Mouse (Mus musculus) right cerebral cortex, postnatal 25 days (tissue): ENCODE data around the gene Plagl1.
A peak's percentile ranks its signal among the peaks of the same experiment; 100 is the strongest.
"Not testable (repeated sequence)": the region's sequence is repeated elsewhere in the genome, so short reads cannot be mapped to it uniquely, and the experiment has no call there.

Experiments used
- DNase-seq: peaks from one replicate; pipeline ENCODE4 v3.0.0; 2022

The Plagl1 gene

DNA sequence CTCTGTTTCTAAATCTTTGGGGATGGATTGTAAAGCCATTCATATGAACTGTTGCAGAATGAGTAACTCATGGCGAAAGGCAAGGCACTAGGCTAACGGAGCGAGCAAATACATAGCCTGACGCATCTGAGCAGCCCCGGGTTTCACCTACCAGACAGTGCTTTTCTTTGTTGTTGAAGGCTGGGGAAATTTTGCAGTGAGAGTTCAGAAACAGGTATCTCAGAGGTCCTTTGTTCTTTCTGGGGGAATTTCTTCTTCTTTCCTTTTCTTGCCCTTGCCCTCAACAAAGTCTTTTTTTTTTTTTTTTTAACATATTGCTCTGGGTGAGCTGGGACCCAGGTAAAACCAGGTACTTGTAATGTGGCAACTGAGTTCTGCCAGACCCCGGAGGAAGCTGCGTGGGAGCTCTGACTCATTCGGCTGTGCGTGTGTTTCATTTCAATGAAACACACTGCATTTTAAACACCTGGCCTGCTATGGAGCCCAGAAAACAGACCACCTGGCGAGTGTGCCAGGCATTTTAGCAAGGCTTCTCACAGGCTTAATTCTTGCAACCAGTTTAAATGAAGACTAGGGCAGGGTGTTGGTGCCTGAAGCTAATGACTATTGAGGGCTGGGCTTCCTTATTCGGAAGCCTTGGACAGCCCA, at the start of gene Plagl1:
Plagl1 (plus strand) TSS at position 484 of the 648 bp plus-strand sequence.
- peak; percentile 17 for DNase-seq

DNA sequence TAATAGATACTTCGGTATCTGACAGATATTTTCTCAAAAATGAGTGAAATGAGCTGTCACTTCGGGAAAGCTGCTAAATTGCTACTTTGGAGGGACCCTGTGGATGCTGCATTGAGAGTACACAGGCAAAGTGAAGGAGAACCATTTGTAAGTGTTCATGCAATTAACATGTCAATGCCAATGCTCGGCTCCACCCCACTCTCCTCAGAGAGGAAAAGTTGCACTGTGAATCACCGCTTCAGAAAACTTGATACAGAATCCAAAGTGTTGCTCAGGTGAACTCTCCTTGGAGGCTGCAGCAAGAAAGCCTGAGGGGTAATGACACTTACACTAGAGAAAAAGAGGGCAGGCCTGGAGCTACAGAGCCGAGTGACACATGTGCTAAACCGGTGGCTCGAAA, 46.3 kb upstream of the Plagl1 start:
- DNase-seq: no peak

DNA sequence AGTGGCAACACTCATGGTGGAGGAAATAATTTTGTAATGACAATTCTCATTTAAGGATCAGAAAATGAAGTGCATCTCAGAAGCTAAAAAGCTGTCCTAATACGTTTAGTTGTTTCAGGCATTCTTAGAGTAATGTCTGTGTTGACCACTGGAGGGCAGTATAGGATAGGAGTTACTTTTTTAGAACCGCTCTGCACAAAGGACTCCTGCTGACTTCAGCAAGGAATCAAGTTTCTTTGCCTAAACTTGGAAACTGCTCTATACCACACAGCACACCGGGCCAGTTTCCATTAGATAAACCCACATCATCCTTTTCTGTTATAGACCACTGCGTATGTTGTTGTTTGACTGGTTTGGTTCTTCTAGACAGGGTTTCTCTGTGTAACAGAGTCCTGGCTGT, 43.7 kb upstream of the Plagl1 start:
- no peak for DNase-seq

DNA sequence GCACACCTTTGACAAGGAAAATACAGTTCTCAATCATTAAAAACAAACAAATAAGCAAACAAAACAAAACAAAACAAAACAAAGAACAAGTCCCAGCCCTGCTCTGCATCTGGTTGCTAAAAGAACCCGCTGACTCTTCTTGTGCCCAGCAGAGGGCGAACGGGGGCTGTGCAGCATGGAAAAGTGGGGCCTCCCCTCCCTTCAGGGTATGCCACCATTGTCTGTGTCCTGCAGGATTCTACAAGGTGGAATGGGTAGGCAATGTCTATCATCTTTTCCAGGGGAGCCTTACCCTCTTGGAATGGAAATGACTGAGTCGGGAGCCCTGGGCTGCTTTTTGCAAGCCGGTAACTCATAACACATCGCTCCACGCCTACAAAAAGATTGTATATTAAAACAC, 41.8 kb upstream of the Plagl1 start:
- peak; percentile 31 for DNase-seq

DNA sequence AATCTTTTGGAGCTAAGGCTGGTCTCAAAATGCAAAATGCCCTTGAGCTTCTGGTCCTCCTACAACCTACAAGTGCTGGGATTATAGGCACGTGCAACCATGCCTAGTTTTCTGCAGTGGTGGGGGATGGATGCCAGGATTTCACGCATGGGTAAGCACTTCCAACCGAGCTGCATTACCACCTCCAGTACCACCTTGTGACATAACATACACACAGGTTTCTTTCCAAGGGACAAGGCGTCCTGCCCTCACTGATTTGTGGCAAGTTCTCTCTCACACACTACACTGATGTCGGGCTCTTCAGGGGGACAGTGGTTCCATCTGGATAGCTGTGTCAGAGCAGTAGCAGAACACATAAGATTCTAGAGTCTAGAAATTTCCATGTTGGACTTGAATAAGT, 41.3 kb upstream of the Plagl1 start:
- no peak for DNase-seq

DNA sequence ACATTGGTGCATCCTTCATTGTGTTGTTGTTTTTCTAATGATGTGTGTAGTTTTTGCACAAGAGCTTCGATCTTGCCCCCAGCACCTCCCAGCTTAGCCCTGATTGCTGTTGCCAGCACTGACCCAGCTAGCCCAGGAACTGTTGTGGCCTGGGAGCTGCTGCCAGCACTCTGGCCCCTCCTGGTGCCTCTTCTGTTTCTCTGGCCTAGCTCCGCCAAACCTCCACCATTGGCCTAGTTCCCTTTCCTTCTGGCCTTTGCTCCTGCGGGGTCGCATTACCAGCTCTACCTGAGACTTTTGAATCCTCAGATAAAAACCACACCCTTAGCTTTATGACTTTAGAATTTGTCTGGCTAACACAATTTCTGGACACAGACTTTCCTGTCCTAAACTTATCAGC, 38.2 kb upstream of the Plagl1 start:
- no peak for DNase-seq

DNA sequence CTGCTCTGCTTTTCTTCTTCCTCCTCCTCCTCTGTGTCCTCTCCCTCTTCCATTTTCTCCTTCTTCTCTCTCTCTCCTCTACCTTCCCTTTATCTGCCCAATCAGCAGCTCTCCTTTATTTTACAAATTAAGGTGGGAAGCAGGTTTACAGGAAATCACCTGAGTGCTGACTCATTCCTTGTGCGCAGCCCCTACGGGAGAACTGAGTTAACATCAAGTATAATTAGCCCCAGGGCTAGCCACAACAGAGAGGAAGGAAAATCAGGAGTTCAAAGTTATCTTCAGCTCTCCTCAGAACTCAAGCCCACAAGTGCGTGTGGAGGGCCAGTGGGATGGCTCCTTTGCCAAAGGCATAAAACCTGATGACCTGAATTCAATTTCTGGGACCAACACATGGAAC, 36.3 kb upstream of the Plagl1 start:
- not testable (repeated sequence) for DNase-seq

DNA sequence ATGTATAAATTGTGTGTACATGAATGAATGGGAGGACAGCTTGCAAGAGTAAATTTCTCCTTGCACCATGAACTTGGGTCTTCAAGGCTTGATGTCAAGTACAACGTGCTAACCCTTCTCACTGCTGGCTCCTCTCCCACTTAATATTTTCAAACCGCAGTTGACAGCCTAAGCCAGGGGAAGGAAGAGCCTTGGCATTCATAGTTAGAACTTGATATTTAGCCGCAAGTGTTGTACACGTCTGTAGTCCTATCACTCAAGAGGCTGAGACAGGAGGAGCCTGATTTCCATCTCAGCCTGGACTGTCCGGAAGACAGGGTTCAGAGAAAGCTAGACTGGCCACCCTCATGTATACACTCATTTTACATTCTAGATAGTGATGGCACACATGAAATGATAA, 32.6 kb upstream of the Plagl1 start:
- no peak for DNase-seq

DNA sequence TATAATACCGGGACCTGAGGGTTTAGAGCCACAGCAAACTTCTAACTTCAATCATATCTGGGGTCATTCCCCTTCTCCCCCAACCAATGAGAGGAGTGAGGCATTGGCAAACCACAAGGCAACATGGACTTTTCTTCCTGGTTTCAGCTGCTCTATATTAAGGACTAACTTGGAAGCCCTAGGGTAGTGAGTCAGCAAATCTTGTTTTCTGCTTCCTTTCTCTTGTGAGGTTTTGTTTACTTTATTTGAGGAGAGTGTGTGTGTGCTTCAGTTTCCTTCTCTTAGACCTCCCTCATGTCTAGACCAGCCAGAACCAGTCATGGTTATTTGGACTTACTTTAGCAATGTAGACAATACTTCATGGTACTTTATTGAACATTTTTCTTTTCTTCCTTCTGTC, 32.1 kb upstream of the Plagl1 start:
- no peak for DNase-seq

DNA sequence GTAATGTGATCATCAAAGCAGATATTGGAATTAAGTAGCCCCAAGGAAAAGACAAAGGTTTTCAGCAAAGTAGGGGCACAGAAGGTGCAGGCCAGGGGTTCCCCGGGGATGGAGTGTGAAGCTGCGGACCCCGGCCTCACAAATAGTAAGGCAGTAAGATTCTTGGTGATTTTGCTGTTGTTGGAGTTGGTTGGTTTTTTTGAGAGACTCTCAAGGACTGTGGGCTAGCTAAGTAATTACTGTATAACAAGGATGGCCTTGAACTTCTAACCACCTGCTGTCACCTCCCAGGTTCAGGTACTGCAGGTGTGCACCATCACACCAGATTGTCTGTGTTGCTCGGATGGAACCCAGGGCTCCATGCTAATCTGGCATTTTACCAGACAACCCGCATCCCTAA, 30.9 kb upstream of the Plagl1 start:
- no peak for DNase-seq

DNA sequence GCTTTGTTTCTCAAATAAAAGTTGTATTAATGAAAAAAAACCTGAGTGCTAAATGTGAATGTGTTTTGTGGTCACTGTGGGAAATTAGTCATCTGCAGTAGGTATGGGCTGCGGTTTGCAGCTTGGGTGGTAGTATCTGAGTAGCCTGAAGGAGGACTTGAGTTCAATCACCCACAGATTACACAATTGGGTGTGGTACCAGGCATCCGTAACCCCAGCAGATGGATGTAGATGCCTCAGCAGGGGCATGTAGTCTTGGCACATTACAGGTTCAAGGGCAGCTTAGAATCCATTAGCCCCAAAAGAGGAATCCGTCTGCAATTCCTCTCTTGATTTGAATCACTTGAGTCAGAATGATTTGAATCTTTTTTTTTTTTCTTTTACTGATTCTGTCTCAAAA, 25.0 kb upstream of the Plagl1 start:
- no peak for DNase-seq

DNA sequence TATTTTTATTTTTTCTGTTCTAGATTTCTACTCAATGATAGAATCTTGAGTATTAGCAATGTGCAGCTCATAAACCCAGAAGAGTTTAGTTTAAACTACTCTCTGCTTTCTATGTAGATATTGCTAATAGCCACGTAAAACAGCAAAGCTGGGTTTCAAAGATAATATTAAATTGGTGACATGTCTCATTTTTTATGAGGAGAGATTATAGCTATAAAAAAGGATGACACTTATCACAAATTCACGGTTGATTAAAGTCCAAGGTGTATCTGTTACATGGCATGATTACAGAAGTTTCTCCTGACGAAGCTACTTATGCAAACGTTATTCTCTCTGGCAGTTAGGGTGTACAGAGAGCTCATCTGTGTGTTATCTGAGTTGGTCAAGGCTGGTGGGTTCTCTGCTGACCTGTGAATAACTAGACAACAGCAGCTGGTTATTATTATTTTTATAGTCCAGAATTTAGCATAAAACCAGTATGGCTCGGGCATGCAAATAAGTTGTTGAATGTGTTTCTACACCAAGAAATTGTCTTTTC, 20.6 kb upstream of the Plagl1 start:
- DNase-seq: no peak

DNA sequence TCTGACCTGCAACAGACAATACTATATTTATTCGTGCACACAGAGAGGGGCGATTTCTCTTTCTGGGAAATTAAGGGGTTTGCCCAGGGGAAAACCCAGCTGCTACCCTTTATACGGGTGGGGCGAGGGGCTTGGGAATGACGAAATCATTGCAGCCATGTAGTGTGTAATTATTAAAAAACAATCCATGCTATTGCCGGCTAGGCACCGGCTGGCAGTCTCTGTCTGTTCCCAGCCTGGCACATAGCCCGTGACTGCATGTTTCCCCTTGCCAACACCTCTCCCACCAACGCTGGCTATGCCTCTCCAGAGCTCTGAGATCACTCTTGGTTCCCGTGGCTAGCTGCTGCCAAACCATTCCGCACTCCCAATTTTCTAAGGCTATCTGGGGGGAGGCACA, 15.6 kb upstream of the Plagl1 start:
- DNase-seq: peak; percentile 11

DNA sequence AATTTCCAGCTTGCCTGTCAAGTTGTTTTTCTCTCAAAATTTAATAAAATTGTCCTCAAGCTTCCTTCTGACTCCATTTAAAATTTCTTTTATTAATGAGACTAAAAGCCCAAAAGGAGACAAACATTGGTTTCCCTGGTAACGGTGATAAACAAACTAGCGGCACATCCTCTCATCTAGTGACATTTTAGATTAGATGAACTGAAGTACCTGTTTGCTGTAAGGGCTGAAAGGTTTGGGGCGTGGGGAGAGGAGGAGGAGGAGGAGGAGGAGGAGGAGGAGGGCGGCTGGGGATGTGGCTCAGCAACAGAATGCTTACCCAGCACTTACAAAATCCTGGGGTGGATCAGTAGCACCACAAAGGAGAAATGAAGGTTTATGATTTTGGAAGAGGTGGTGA, 12.5 kb upstream of the Plagl1 start:
- no peak for DNase-seq

DNA sequence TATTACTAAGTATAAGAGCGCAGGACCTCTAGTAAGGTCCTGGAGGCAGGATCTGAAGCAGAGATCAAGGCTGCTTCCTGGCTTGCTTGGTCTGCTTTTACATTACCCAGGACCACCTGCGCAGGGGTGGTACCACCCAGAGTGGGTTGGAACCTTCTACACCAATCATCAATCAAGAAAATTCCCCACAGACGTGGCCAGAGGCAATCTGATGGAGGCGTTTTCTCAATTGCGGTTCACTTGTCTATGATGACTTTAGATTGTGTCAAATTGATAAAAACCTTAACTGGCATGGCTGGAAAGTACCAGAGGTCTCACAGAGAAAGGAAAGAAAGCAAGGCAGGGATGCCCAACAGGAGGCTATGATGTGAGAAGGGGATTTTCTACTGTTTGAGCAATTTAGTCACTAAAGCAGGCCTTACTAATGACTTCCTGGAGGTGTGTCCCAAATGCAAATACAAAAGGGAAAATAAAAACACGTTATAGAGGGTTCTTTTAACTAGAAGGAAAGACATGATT, 3.4 kb upstream of the Plagl1 start:
- DNase-seq: no peak

DNA sequence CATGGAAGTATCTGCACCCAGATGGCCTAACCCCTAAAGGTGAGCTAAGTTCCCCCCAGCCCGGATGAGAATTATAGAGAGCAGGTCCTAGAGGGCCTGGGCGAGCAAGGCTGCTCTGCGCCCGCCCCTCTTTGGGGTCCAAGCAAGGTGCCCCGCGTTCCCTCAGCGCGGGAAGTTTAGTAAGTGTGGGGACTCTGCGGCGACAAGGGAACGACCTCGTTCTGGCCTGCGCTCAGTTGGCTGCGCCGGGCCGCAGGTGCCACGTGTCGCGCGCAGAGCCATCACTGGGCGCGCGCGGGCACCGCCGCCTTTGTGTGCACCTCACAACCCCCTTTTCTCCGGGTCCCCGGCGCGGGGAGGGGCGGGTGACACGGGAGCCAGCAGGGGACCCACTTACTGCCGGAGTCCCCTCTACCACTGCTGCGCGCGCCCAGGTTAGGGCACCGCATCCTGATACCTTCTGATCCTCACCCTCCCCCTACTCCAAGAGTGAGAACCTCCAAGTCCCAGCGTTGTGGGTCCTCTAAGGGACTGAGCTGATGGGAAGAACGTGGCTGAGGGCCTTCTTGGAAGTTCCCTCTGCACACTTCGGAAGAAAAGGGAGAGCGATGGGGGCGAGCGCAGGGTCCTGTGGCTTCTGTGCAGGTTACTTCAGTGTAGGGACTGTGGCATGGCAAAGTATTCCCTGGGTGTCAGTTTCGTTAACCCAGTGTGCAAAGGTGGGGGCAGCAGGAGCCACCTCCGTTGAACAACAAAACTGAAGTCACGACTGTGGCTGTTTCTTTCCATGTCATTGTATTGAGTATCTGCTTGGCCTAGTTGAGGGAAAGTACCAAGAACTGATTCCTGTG, 742 bp downstream of the Plagl1 start:
- no peak for DNase-seq

DNA sequence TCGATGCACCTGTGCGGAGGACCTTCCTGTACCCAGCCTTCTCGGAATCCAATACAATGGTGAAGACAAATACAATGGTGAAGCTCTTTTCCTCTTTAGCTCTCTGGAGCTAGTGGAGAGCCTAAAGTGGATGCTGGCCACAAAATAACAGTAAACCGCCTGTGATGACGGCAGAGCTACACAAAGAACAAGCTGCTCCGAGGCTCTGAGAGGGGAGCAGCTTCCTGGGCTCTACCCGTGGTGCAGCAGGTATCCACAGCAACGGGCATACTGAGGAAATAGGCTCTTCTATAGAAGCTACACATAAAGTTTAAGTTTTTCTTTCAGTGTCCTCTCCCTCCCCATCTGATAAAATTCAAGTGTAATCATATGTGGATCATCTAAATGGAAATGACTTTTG, 2.1 kb downstream of the Plagl1 start:
- no peak for DNase-seq

DNA sequence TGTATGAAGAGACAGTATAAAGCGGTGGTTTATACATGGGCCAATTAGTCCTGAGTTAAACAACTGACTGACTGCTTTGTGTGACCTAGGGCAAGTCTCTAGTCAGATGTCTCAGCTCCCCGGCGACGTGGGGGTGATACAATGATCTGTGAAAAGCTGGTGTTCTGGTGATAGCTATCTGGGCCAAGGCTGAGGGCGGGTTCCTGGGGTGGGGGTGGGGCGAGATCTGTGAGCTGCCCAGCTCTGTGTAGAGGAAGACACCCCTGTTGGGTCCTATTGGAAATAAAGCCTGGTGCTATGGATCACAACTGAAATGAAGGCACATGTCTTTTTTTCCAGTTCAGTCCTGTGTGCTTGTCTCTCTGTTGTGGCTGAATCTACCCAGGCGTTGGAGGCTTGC, 3.2 kb downstream of the Plagl1 start:
- no peak for DNase-seq

DNA sequence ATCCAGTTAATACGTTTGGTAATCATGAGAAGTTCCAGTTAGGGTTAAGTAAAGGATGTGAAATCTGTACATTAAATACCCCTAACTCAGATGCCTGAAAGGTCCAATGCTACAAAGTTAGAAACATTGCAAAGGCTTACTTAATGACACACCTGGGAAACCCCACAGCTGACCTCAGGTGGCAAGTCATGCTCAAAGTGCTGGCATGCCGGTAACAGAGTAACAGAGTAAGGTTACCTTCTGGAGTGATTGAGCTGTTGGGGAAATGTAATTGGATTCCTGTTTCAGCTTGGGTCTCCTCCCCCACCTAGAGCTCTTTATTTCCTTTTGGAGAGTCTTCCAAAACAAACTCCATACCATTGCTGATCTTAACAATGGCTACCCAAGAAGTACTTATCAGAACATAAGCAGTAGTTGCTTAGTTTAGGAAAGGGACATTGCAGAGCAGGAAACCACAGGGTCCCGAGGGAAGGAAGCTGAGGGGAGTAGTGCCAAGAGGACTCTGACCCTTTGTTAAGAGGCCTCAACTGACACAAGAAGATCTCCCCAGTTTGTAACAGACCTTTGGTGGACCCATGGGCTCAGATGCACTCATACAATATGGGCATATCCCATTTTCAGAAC, 4.9 kb downstream of the Plagl1 start:
- DNase-seq: no peak

DNA sequence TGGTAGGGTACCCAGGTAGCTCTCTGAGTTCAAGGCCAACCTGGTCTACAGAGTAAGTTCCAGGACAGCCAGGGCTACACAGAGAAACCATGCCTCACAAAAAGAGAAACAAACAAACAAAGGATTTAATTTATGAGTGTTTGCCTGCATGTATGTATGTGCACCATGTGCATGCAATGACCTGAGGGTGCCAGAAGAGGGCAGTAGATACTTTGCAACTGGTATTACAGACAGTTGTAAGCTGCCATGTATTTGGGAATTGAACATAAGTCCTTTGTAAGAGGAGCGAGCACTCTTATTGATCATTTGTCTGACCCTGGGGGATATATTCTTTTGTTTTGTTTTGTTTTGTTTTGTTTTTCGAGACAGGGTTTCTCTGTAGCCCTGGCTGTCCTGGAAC, 10.7 kb downstream of the Plagl1 start:
- DNase-seq: no peak

DNA sequence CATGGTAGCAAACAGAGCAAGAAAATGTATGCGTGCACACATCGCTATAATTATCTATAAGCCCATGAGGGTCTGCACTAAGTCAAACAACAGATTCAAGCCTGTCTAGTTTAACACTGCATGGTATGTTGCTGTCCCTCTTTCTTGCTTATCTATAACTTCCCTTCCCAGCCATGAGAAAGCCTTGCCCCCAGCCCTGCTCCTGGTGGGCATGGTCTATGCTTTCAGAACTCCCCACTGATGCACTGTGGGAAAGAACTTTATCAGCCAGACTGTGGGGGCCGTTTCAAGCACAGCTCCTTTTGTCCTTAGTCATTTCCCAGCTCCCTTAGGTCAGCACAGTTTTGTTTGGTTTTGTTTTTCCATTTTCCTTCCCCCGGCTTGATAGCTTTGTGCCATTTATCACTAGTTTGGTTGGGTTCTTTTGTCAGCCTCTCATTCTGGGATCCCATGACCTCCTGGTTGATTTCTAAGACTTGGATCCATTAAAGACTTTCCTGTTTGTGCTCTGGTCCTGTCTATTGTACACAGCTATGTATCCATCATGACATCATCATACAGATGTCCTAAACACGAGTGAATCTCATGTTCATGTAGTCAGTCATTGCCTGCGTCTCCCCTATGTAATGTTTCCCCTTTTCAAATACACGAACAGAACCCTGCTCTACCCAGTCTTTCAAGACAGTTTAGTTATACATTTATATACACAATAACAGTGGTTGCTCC, 16.7 kb downstream of the Plagl1 start:
- no peak for DNase-seq

DNA sequence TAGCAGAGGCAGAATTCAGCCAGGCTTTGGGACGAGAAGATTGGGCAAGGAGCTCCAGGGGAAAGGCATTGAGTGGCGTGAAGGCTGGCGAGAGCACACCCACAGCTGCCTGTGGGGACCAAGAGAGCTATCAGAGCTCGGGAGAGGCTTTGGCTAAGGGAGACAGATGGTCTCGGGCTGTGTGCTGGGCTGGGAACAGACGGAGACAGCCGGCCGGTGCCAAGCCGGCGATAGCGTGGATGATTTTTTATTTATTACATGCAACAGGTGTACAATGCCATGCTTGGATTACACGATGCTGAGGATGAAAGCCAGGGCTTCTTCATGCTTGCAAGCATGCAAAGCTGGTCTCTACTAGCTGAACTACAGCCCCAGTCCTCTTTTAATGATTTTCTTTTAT, 22.2 kb downstream of the Plagl1 start:
- no peak for DNase-seq
